12 mouse cellular contexts compared by ENCODE assay signal in the genomic region with DNA sequence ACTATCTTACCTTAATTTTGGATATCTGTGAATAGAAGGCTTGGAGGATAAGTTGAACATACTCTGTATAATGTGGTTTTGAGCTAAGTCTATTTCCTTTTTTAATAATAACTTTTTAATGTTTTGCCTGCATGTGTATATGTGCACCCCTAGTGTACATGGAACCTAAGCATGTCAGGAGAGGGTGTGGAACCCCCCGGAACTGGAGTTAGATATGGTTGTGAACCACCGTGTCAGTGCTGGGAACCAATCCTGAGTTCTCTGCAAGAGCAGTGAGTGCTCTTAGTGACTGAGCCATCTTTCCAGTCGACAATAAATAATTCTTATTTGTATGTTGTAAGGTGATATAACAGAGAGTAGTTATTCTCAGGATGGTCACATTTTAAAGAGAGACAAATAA.
"Had no signal": no experiment of that assay in that cellular context is flagged by ENCODE, and none has a peak within 500 bp of the region (broad histone marks: within the 10 kb centered on the region; RNA-seq: fewer than 3 reads in every experiment).

No protein-coding gene starts in this region.

- H3K4me1 ChIP-seq: intestine, embryonic 15.5 days; kidney, embryonic 15.5 days; limb, embryonic 12.5 days; midbrain, embryonic 12.5 days had no signal

- H3K36me3 ChIP-seq: intestine, embryonic 15.5 days; kidney, embryonic 15.5 days; midbrain, embryonic 12.5 days had no signal

- H3K9me3 ChIP-seq: intestine, embryonic 15.5 days; kidney, embryonic 15.5 days; limb, embryonic 12.5 days; midbrain, embryonic 12.5 days had no signal

- H3K9ac ChIP-seq: intestine, embryonic 15.5 days; kidney, embryonic 15.5 days; limb, embryonic 12.5 days; midbrain, embryonic 12.5 days had no signal

- H3K27ac ChIP-seq: intestine, embryonic 15.5 days; kidney, embryonic 15.5 days; limb, embryonic 12.5 days; midbrain, embryonic 12.5 days; stomach, postnatal 0 days had no signal

- H3K4me2 ChIP-seq: intestine, embryonic 15.5 days; kidney, embryonic 15.5 days; limb, embryonic 12.5 days; midbrain, embryonic 12.5 days had no signal

- DNase-seq: kidney, adult 2 months; kidney, postnatal 25 days; layer of hippocampus, adult 9-11 months; layer of hippocampus, postnatal 36 days; thymus, postnatal 14 days had no signal

- H3K4me3 ChIP-seq: intestine, embryonic 15.5 days; kidney, embryonic 15.5 days; limb, embryonic 12.5 days; midbrain, embryonic 12.5 days; myocyte had no signal

- ATAC-seq: midbrain, embryonic 16.5 days had no signal

- H3K27me3 ChIP-seq: intestine, embryonic 15.5 days; kidney, embryonic 15.5 days; limb, embryonic 12.5 days; midbrain, embryonic 12.5 days had no signal
